In the genomic region with DNA sequence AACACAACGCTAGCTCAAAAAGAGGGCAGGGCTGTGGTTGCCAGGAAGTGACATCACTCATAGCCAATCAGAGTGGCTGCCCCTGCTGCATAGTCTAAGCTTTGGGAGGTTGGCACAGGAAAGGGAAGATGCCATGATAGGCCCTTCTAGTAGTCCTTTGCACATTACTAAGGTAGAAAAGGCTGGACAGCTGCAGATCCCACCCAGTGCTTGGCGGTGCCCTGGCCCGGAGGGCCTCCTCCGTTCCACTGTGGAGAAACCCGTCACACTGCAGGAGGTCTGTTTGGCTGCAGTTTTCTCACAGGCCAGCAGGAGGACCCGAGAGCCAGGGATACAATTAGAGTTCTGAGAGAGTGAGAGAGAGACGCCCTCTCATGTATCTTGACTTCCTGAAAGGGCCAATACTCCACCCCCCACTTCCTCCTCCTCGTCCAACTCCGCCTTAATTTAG, we compare ENCODE assay signal across 8 mouse cellular contexts. TPM values are rescaled to one million over a fixed set of nuclear protein-coding genes. Genes with fewer than 3 reads are reported as not detected.
DNase-seq lines count a peak whose midpoint lies in the region; ATAC-seq and TF ChIP-seq lines count a peak whose summit lies in the region.

No protein-coding gene starts in this region.

- ATAC-seq in hindbrain, postnatal 0 days, result peak; percentile 70

- H3K27me3 ChIP-seq in hindbrain, postnatal 0 days (ENCODE audit: insufficient read depth, low read length), result no peaks in the 10 kb centered on the region

- no peak overlapping the region for H3K9ac ChIP-seq in hindbrain, postnatal 0 days (replicated peaks; ENCODE audit: low read length)

- intact Hi-C loops in gastrocnemius, adult 2 months (cut with DNase I), result loop anchor here (1.0 to 5.0 kb wide), 3 partner anchors 49 to 228 kb away; a partner anchor contains a TSS

- peak overlapping the region; percentile 43; the same call in 1 of the 2 replicates for H3K27ac ChIP-seq in gastrocnemius, adult 2 months
- H3K27ac ChIP-seq in hindbrain, postnatal 0 days, result peak overlapping the region; percentile 56; the same call in 1 of the 2 replicates

- H3K4me1 ChIP-seq in hindbrain, postnatal 0 days (ENCODE audit: insufficient read depth, low read length), result peaks cover 17% of the 10 kb centered on the region; the same call in 1 of the 2 replicates

- peak overlapping the region; percentile 59 for H3K4me3 ChIP-seq in gastrocnemius, adult 2 months
- H3K4me3 ChIP-seq in hindbrain, postnatal 0 days (ENCODE audit: low read length), result no peak overlapping the region

- peaks cover 27% of the 10 kb centered on the region; the same call in 1 of the 2 replicates for H3K36me3 ChIP-seq in hindbrain, postnatal 0 days (ENCODE audit: insufficient read depth, low read length)

- peak overlapping the region; percentile 21; the same call in 1 of the 2 replicates for H3K4me2 ChIP-seq in hindbrain, postnatal 0 days (ENCODE audit: low read depth, low read length)

- peak; percentile 91 for DNase-seq in R1 (ENCODE audit: low read depth, low spot score)
- peak; percentile 75 to 82 for DNase-seq in cerebellum, postnatal 36 days
- peak; percentile 83 for DNase-seq in gastrocnemius, adult 2 months
- DNase-seq in hindbrain, postnatal 0 days (ENCODE audit: low spot score), result peak; percentile 82
- peak; percentile 88 to 91 for DNase-seq in left cerebral cortex, adult 18-20 months (ENCODE audit: low spot score in 2 of 2)
- DNase-seq in lung, postnatal 4 days, result peak; percentile 88 to 91
- peak; percentile 88 for DNase-seq in right cerebral cortex, adult 18-20 months
- DNase-seq in urinary bladder, adult 2 months (ENCODE audit: low spot score), result peak; percentile 66

- no peaks in the 10 kb centered on the region for H3K9me3 ChIP-seq in hindbrain, postnatal 0 days (ENCODE audit: low read length)

- peak; percentile 93 for TF ChIP-seq CTCF in gastrocnemius, adult 2 months (IDR thresholded peaks at IDR 0.05)
- peak; percentile 93 for TF ChIP-seq CTCF in hindbrain, postnatal 0 days (IDR thresholded peaks at IDR 0.05; ENCODE audit: low read depth)

- 12% methylated on average over 9 of the region's 9 CpGs for WGBS in hindbrain, postnatal 0 days

RNA-seq across cellular contexts. Expression of a gene that starts 38.9 kb away (rescaled TPM):
- total RNA-seq in gastrocnemius, adult 2 months (2021), result under 1 TPM; 0.31 to 0.42 TPM
- 14.7 and 38.7 TPM in 2 replicates for total RNA-seq in hindbrain, postnatal 0 days (2014; rRNA removed)
- 2.6 TPM in 2 replicates for polyA plus RNA-seq in hindbrain, postnatal 0 days (2015; fragmentation: Nextera tagmentation; extraction: Ambion mirVana)
- total RNA-seq in left cerebral cortex, adult 18-20 months (2021), result under 1 TPM in 1 of 2 experiments, not detected in 1; 0.88 TPM
- polyA plus RNA-seq in urinary bladder, adult 2 months (2012; rRNA removed), result 28.5 and 36.2 TPM in 2 replicates

RNA-seq across cellular contexts. Expression of a gene that starts 51.1 kb away (rescaled TPM):
- total RNA-seq in gastrocnemius, adult 2 months (2021), result 1 to 10 TPM; 7.3 to 7.9 TPM
- total RNA-seq in hindbrain, postnatal 0 days (2014; rRNA removed), result 109 and 128 TPM in 2 replicates
- 29.3 and 31.3 TPM in 2 replicates for polyA plus RNA-seq in hindbrain, postnatal 0 days (2015; fragmentation: Nextera tagmentation; extraction: Ambion mirVana)
- total RNA-seq in left cerebral cortex, adult 18-20 months (2021), result 10 to 100 TPM; 47.6 to 47.8 TPM
- polyA plus RNA-seq in urinary bladder, adult 2 months (2012; rRNA removed), result 23.6 and 36.5 TPM in 2 replicates

Comparison
In these comparisons a context has a peak if more than half of its experiments do, and no peak if none do; other contexts are left out.
1. RNA of a gene that starts 51.1 kb away (total RNA-seq): 109 to 128 TPM in hindbrain, postnatal 0 days and 47.6 to 47.8 TPM in left cerebral cortex, adult 18-20 months; 7.3 to 7.9 TPM in gastrocnemius, adult 2 months; every median in the first group is over 4 times any median in the second.
2. Peak in every context shown above with its lines, with median percentiles within 50 percentile points of each other: DNase-seq.